Comparison of ENCODE assay signal across 29 mouse cellular contexts in the genomic region with DNA sequence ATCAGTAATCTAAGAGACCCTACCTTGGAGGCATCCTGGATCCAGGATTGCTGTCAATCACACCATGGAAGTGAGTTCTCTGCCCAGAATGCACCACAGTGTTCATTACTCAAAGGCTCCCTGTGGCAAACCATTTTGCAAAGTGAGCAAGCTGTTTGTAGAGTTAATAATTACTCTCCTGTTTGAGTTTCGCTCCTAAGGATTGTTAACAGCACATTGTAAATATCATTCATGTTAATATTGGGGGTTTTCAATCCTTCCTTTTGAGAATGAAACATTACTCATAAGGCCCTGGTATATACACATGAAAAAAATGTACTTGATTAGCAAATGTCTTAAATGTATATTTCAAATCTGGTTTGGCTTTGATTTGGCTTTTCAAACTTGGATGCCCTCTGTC. TPM values are rescaled to one million over a fixed set of nuclear protein-coding genes. Genes with fewer than 3 reads are reported as not detected.
"Had no signal": no experiment of that assay in that cellular context is flagged by ENCODE, and none has a peak within 500 bp of the region (broad histone marks: within the 10 kb centered on the region; RNA-seq: fewer than 3 reads in every experiment).

No protein-coding gene starts in this region.

- H3K4me1 ChIP-seq: embryonic facial prominence, embryonic 10.5 days; embryonic facial prominence, embryonic 12.5 days; embryonic facial prominence, embryonic 13.5 days; embryonic facial prominence, embryonic 15.5 days; forebrain, embryonic 10.5 days; forebrain, embryonic 12.5 days; forebrain, embryonic 15.5 days had no signal

- H3K9me3 ChIP-seq: embryonic facial prominence, embryonic 10.5 days; embryonic facial prominence, embryonic 12.5 days; embryonic facial prominence, embryonic 13.5 days; embryonic facial prominence, embryonic 15.5 days; forebrain, embryonic 10.5 days; forebrain, embryonic 12.5 days; forebrain, embryonic 13.5 days; forebrain, embryonic 15.5 days had no signal

- H3K9ac ChIP-seq: embryonic facial prominence, embryonic 12.5 days; embryonic facial prominence, embryonic 13.5 days; embryonic facial prominence, embryonic 15.5 days; forebrain, embryonic 12.5 days; forebrain, embryonic 13.5 days; forebrain, embryonic 15.5 days; forebrain, postnatal 0 days had no signal

- H3K4me2 ChIP-seq: embryonic facial prominence, embryonic 12.5 days; embryonic facial prominence, embryonic 13.5 days; embryonic facial prominence, embryonic 15.5 days; forebrain, embryonic 12.5 days; forebrain, embryonic 13.5 days; forebrain, embryonic 15.5 days had no signal

- H3K36me3 ChIP-seq: embryonic facial prominence, embryonic 10.5 days; embryonic facial prominence, embryonic 12.5 days; embryonic facial prominence, embryonic 13.5 days; embryonic facial prominence, embryonic 15.5 days; forebrain, embryonic 10.5 days; forebrain, embryonic 12.5 days; forebrain, embryonic 15.5 days had no signal

- H3K4me3 ChIP-seq: embryonic facial prominence, embryonic 10.5 days; embryonic facial prominence, embryonic 12.5 days; embryonic facial prominence, embryonic 13.5 days; embryonic facial prominence, embryonic 15.5 days; erythroblast, embryonic 14.5 days; forebrain, embryonic 10.5 days; forebrain, embryonic 12.5 days; forebrain, embryonic 13.5 days; forebrain, embryonic 15.5 days; gastrocnemius, adult 2 months had no signal

- DNase-seq: cerebellum, adult 2 months; cerebellum, adult 8-10 months; cerebellum, adult 9-10 months; cerebellum, adult 9-11 months; cerebellum, postnatal 10 days; cerebellum, postnatal 14 days; cerebellum, postnatal 25 days; cerebellum, postnatal 36 days; embryo, embryonic 11 days; forebrain, postnatal 0 days; gastrocnemius, adult 2 months; gastrocnemius, postnatal 10 days; gastrocnemius, postnatal 14 days; gastrocnemius, postnatal 25 days; gastrocnemius, postnatal 36 days; heart, adult 18-20 months had no signal

- H3K27ac ChIP-seq: embryonic facial prominence, embryonic 10.5 days; embryonic facial prominence, embryonic 12.5 days; embryonic facial prominence, embryonic 13.5 days; embryonic facial prominence, embryonic 15.5 days; forebrain, embryonic 10.5 days; forebrain, embryonic 12.5 days; forebrain, embryonic 13.5 days; forebrain, embryonic 15.5 days; gastrocnemius, adult 2 months had no signal

- ATAC-seq: forebrain, embryonic 13.5 days; forebrain, embryonic 14.5 days; forebrain, embryonic 15.5 days; forebrain, embryonic 16.5 days; forebrain, postnatal 0 days had no signal

- H3K27me3 ChIP-seq: embryonic facial prominence, embryonic 12.5 days; embryonic facial prominence, embryonic 13.5 days; embryonic facial prominence, embryonic 15.5 days; forebrain, embryonic 12.5 days; forebrain, embryonic 13.5 days; forebrain, embryonic 15.5 days had no signal

RNA-seq across cellular contexts. Expression of gene Clstn2, which starts 58.1 kb away (rescaled TPM):
- total RNA-seq: common myeloid progenitor, adult 5-6 weeks; granulocyte monocyte progenitor cell, adult 5-6 weeks had no signal
- polyA plus RNA-seq: erythroblast, embryonic 14.5 days had no signal
